Mouse (Mus musculus) heart, embryonic 11.5 days (tissue): ENCODE results near the gene Cdca5. TPM values are rescaled to one million over a fixed set of nuclear protein-coding genes. Genes with fewer than 3 reads are reported as not detected.

Source experiments
- ATAC-seq: fragments of 200-750 bp; cut with Nextera tagmentation; replicated peaks from 2 replicates; pipeline ENCODE4 v1.8.0; 2017; ENCODE audit warnings: moderate library complexity; ENCODE audit not compliant: insufficient number of reproducible peaks, low FRiP score, low TSS enrichment
- H3K27ac ChIP-seq: fragments of 300-500 bp; sonication (generic); 2 replicates; pipeline ENCODE4 v1.5.1; 2014; ENCODE audit warnings: mild to moderate bottlenecking, low read depth, low read length
- H3K27me3 ChIP-seq: fragments of 300-500 bp; sonication (generic); 2 replicates; pipeline ENCODE4 v1.6.1; 2014; ENCODE audit warnings: mild to moderate bottlenecking, low read length, mixed read lengths; ENCODE audit not compliant: control insufficient read depth, insufficient read depth
- H3K36me3 ChIP-seq: fragments of 300-500 bp; sonication (generic); 2 replicates; pipeline ENCODE4 v1.6.1; 2014; ENCODE audit warnings: mild to moderate bottlenecking, low read length, moderate library complexity, mixed read lengths; ENCODE audit not compliant: control insufficient read depth, insufficient read depth
- H3K4me1 ChIP-seq: fragments of 300-500 bp; sonication (generic); 2 replicates; pipeline ENCODE4 v1.6.1; 2014; ENCODE audit warnings: low read length; ENCODE audit not compliant: control insufficient read depth, insufficient read depth
- H3K4me2 ChIP-seq: fragments of 300-500 bp; sonication (generic); 2 replicates; pipeline ENCODE4 v1.6.1; 2014; ENCODE audit warnings: mild to moderate bottlenecking, moderate library complexity
- H3K4me3 ChIP-seq: fragments of 300-500 bp; sonication (generic); 2 replicates; pipeline ENCODE4 v1.5.1; 2014; ENCODE audit warnings: low read depth, low read length
- H3K9ac ChIP-seq: fragments of 300-500 bp; sonication (generic); 2 replicates; pipeline ENCODE4 v1.6.1; 2014; ENCODE audit warnings: mild to moderate bottlenecking, low read depth, low read length, moderate library complexity
- H3K9me3 ChIP-seq: fragments of 300-500 bp; sonication (generic); replicated peaks from 2 replicates; pipeline ENCODE4 v1.6.1; 2016; ENCODE audit warnings: low read length; ENCODE audit not compliant: control insufficient read depth
- WGBS: fragments of 180-500 bp; shearing (Covaris S2); extraction: QIAGEN DNeasy Blood & Tissue Kit; methylation state at CpG from one replicate; pipeline ENCODE4 v1.1.7; 2014; ENCODE audit not compliant: insufficient replicate concordance; 5-methylcytosine and 5-hydroxymethylcytosine counted together
- microRNA-seq: library from miRNA; unstranded; fragments of <30 nt; microRNA quantifications from one replicate; pipeline ENCODE4, GENCODE M21; 2016; ENCODE audit warnings: borderline number of aligned reads
- polyA plus RNA-seq: library from polyadenylated mRNA; unstranded; fragments of >200 nt; fragmentation: Nextera tagmentation; extraction: Ambion mirVana; gene quantifications from 2 replicates; pipeline ENCODE4 v1.2.1, GENCODE M21; 2014

The Cdca5 gene
- polyA plus RNA-seq, 1 experiment from 2014 or later = 33.4 TPM

- Histone ChIP-seq H3K9me3 (no peaks in the 10 kb centered on the region), H3K9ac (peak overlapping the region; percentile 83), H3K4me1 (no peaks in the 10 kb centered on the region), H3K4me2 (peak overlapping the region; percentile 78), H3K27me3 (no peaks in the 10 kb centered on the region), H3K36me3 (peaks cover 2% of the 10 kb centered on the region), H3K27ac (peak overlapping the region; percentile 96), H3K4me3 (peak overlapping the region; percentile 68)
- 6% methylated on average over 16 of the region's 16 CpGs for WGBS
- ATAC-seq = no peak; the same call in 1 of the 2 replicates
Measured at GRCm38 (mm10) chr19:6140374-6140677, 55.5 kb downstream of the Cdca5 start.

- Histone ChIP-seq H3K36me3 (peaks cover under 1% of the 10 kb centered on the region; the same call in 1 of the 2 replicates), H3K27ac (peak within 1 kb of the TSS; percentile 96), H3K4me2 (peak within 1 kb of the TSS; percentile 78), H3K9ac (peak within 1 kb of the TSS; percentile 83), H3K4me3 (peak within 1 kb of the TSS; percentile 68), H3K27me3 (no peaks in the 10 kb centered on the region), H3K9me3 (no peaks in the 10 kb centered on the region), H3K4me1 (no peaks in the 10 kb centered on the region)
- under 1% methylated on average over 67 of the region's 68 CpGs for WGBS
- ATAC-seq = peak; percentile 89
Measured at GRCm38 (mm10) chr19:6140678-6141393, 56.1 kb downstream of the Cdca5 start, which contains the start of gene Batf2. Gene Batf2 (plus strand): TSS chr19:6140983.

GRCm38 (mm10) chr19:6141394-6141749 is 56.6 kb downstream of the Cdca5 start, which contains the start of gene Arl2:
Gene Arl2 (minus strand): TSS chr19:6141548.
- peak; percentile 68 for ATAC-seq

More at GRCm38 (mm10) chr19:6141394-6141749, 56.6 kb downstream of the Cdca5 start, which contains the start of gene Arl2:
- Histone ChIP-seq H3K4me2 (peak within 1 kb of the TSS; percentile 78), H3K27me3 (no peaks in the 10 kb centered on the region), H3K9me3 (no peaks in the 10 kb centered on the region), H3K9ac (peak within 1 kb of the TSS; percentile 83), H3K4me3 (peak within 1 kb of the TSS; percentile 68), H3K27ac (peak within 1 kb of the TSS; percentile 96), H3K4me1 (no peaks in the 10 kb centered on the region), H3K36me3 (no peaks in the 10 kb centered on the region; the same call in 1 of the 2 replicates)
- WGBS = under 1% methylated on average over 15 of the region's 15 CpGs

Small RNA genes lying within 50 kb of the gene (microRNA-seq; reads per million reads assigned to microRNA genes)
- 1.8 reads per million, percentile 23 among the genes with 10 or more reads in this experiment for gene Mir6988

Other genes starting within 250 kb of the Cdca5 start
- 15.4 and 19.3 TPM in 2 replicates for gene Frmd8, start 209.7 kb upstream of the Cdca5 start, polyA plus RNA-seq
- gene Slc25a45, start 207.2 kb upstream of the Cdca5 start, polyA plus RNA-seq = 2.1 and 2.3 TPM in 2 replicates
- gene Tigd3, start 190.8 kb upstream of the Cdca5 start, polyA plus RNA-seq = 1.5 and 2.6 TPM in 2 replicates
- 105 and 119 TPM in 2 replicates for gene Dpf2, start 172.0 kb upstream of the Cdca5 start, polyA plus RNA-seq
- gene Cdc42ep2, start 160.2 kb upstream of the Cdca5 start, polyA plus RNA-seq = 6.3 and 7.6 TPM in 2 replicates
- 58.9 and 59.2 TPM in 2 replicates for gene Pola2, start 120.8 kb upstream of the Cdca5 start, polyA plus RNA-seq
- not detected in 2 replicates for gene Slc22a20, start 98.8 kb upstream of the Cdca5 start, polyA plus RNA-seq
- 7.7 and 8.5 TPM in 2 replicates for gene Capn1, start 69.1 kb upstream of the Cdca5 start, polyA plus RNA-seq
- 19.5 and 22.1 TPM in 2 replicates for gene Syvn1, start 38.4 kb upstream of the Cdca5 start, polyA plus RNA-seq
- 70.7 and 75.3 TPM in 2 replicates for gene Mrpl49, start 27.2 kb upstream of the Cdca5 start, polyA plus RNA-seq
- gene Fau, start 27.1 kb upstream of the Cdca5 start, polyA plus RNA-seq = 586 and 633 TPM in 2 replicates
- gene Znhit2, start 23.8 kb upstream of the Cdca5 start, polyA plus RNA-seq = 27.1 and 27.5 TPM in 2 replicates
- 10.1 and 11.9 TPM in 2 replicates for gene Tm7sf2, start 16.6 kb upstream of the Cdca5 start, polyA plus RNA-seq
- 38.9 and 43.7 TPM in 2 replicates for gene Vps51, start 7.8 kb upstream of the Cdca5 start, polyA plus RNA-seq
- not detected in 2 replicates for gene Tmem262, start 5.0 kb upstream of the Cdca5 start, polyA plus RNA-seq
- 0.36 TPM in 1 of 2 replicates, not detected in the other for gene Gm28374, start 2.7 kb upstream of the Cdca5 start, polyA plus RNA-seq
- gene Zfpl1, start within 50 bp of the Cdca5 start, polyA plus RNA-seq = 51.2 and 56.2 TPM in 2 replicates
- 0.48 and 1.0 TPM in 2 replicates for gene AC131692.1, start 9.4 kb downstream of the Cdca5 start, polyA plus RNA-seq
- 0.23 and 0.40 TPM in 2 replicates for gene Naaladl1, start 20.8 kb downstream of the Cdca5 start, polyA plus RNA-seq
- 38.1 and 41.0 TPM in 2 replicates for gene Sac3d1, start 33.7 kb downstream of the Cdca5 start, polyA plus RNA-seq
- gene Snx15, start 43.3 kb downstream of the Cdca5 start, polyA plus RNA-seq = 22.6 and 25.5 TPM in 2 replicates
- not detected in 2 replicates for gene Batf2, start 56.0 kb downstream of the Cdca5 start, polyA plus RNA-seq
- 61.8 and 73.8 TPM in 2 replicates for gene Arl2, start 56.6 kb downstream of the Cdca5 start, polyA plus RNA-seq
- not detected in 2 replicates for gene Majin, start 99.4 kb downstream of the Cdca5 start, polyA plus RNA-seq
- 0.29 TPM in 1 of 2 replicates, not detected in the other for gene Gpha2, start 141.4 kb downstream of the Cdca5 start, polyA plus RNA-seq
- gene Ppp2r5b, start 150.9 kb downstream of the Cdca5 start, polyA plus RNA-seq = 22.2 and 27.7 TPM in 2 replicates
- gene Atg2a, start 156.7 kb downstream of the Cdca5 start, polyA plus RNA-seq = 6.1 and 8.4 TPM in 2 replicates
- 70.0 and 82.8 TPM in 2 replicates for gene Ehd1, start 191.7 kb downstream of the Cdca5 start, polyA plus RNA-seq
- gene Cdc42bpg, start 221.5 kb downstream of the Cdca5 start, polyA plus RNA-seq = 0.44 and 0.74 TPM in 2 replicates
- gene Men1, start 250.0 kb downstream of the Cdca5 start, polyA plus RNA-seq = 31.8 and 35.1 TPM in 2 replicates